Mouse (Mus musculus) CD4-positive, CD25-positive, alpha-beta regulatory T cell, adult 9 weeks (primary cell): ENCODE data around the gene Nanog. TPM values are rescaled to one million over a fixed set of nuclear protein-coding genes. Genes with fewer than 3 reads are reported as not detected.

Experiments
- polyA plus RNA-seq: library from polyadenylated mRNA; unstranded; fragments of 100-300 nt; shearing (Covaris generic); gene quantifications from one replicate; pipeline ENCODE4 v1.2.1, GENCODE M21; 2017

The Nanog gene
- not detected for polyA plus RNA-seq

DNA sequence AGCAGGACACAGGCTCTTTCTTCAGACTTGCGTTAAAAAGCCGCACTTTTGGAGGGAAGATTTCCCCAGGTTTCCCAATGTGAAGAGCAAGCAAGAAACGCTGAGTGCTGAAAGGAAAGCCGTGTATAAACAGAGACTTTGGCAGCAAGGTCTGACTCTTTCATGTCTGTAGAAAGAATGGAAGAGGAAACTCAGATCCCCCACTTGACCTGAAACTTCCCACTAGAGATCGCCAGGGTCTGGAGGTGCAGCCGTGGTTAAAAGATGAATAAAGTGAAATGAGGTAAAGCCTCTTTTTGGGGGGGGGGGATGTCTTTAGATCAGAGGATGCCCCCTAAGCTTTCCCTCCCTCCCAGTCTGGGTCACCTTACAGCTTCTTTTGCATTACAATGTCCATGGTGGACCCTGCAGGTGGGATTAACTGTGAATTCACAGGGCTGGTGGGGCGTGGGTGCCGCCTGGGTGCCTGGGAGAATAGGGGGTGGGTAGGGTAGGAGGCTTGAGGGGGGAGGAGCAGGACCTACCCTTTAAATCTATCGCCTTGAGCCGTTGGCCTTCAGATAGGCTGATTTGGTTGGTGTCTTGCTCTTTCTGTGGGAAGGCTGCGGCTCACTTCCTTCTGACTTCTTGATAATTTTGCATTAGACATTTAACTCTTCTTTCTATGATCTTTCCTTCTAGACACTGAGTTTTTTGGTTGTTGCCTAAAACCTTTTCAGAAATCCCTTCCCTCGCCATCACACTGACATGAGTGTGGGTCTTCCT is at the start of gene Nanog:
Gene Nanog (plus strand): TSS at position 454 of the 765 bp plus-strand sequence.

Other genes starting within 250 kb of the Nanog start
- gene Rimklb, start 208.7 kb upstream of the Nanog start, polyA plus RNA-seq = not detected
- gene Mfap5, start 201.6 kb upstream of the Nanog start, polyA plus RNA-seq = not detected
- 0.42 TPM for gene Aicda, start 153.7 kb upstream of the Nanog start, polyA plus RNA-seq
- 31.0 TPM for gene Apobec1, start 105.0 kb upstream of the Nanog start, polyA plus RNA-seq
- gene Gdf3, start 97.4 kb upstream of the Nanog start, polyA plus RNA-seq = not detected
- gene Dppa3, start 81.1 kb upstream of the Nanog start, polyA plus RNA-seq = not detected
- gene Slc2a3, start 94.2 kb downstream of the Nanog start, polyA plus RNA-seq = 99.6 TPM
- 6.1 TPM for gene Foxj2, start 112.4 kb downstream of the Nanog start, polyA plus RNA-seq
- gene C3ar1, start 148.7 kb downstream of the Nanog start, polyA plus RNA-seq = 0.22 TPM
- 41.2 TPM for gene Necap1, start 167.0 kb downstream of the Nanog start, polyA plus RNA-seq
- 0.24 TPM for gene Clec4a1, start 214.4 kb downstream of the Nanog start, polyA plus RNA-seq
- 0.24 TPM for gene Clec4a3, start 245.0 kb downstream of the Nanog start, polyA plus RNA-seq